Mouse (Mus musculus): ENCODE measurements at regions not wholly inside any gene's neighbourhood (a gene's known extent, or its start where the extent isn't known, plus 50 kb on each side); places are given as distances from the start of the nearest gene placed in this dataset.

DNA sequence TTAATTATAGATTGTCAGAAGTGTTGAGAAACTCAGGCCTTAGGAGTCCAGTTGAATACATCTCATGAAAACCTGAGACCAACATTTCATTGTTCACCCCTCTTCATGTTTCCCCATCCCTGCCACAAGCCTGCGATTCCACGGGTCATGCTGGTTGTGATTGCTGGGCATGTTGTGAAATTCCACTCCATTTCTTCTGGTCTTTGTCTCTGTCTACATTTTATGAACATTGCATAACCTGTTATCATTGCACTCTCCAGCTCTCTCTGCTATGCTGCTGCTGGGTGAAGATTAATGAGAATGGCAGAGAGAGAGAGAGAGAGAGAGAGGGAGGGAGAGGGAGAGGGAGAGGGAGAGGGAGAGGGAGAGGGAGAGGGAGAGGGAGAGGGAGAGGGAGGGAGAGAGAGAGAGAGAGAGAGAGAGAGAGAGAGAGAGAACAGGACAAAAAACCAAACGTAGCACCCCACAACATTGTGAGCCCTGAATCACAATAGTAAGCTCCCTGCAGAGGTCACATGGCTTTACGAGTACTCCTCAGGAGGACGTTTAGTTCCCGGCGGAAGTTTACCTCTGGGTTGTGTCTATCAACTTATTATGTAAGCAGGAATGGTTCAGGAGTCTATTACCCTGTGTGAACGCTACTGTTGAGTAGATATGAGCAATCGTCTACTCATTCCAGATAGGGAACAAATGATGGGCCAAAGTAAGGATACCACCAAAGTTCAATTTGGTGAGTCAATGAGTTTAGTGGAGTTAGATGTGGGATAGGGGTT lies 183.5 kb upstream of the Map3k1 start:
- 86% methylated on average over 9 of the region's 9 CpGs for WGBS
- Histone ChIP-seq H3K27ac (replicated peaks) (no peak overlapping the region), H3K4me1 (peaks cover 26% of the 10 kb centered on the region), H3K36me3 (no peaks in the 10 kb centered on the region), H3K4me3 (no peak overlapping the region), H3K9me3 (replicated peaks) (no peaks in the 10 kb centered on the region), H3K27me3 (ENCODE audit: low read depth, poor library complexity, severe bottlenecking) (peaks cover 13% of the 10 kb centered on the region)
- DNase-seq (ENCODE audit: low spot score), result no peak

DNA sequence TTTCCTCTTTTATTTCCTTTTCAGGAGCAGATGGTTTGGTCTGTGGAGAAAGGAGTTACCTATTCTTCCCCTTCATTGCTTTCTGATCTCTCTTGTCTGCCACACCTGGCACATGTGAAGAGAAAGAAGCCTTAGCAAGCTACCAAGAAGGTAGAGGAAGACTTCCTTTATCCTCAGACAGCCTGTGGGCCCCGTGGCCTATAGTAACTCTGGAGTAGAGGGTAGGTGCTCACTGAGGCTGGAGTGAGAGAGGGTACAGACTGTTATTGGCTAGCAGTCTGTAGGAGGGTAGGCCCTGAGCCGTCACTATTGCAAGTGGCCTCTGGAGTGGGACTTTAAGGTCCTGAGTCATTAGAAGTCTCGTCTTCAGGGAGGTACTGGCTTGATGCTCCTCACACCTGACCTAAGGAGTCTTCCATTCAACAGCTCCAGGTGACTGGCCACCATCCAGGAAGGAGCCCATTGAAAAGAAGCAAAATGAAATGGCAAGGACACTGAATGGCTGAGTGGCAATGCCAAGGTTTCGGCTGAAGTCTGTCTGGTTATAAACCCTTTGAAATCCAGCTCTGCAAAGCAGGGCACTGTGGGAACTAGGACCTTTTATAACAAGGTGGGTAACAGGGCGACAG lies 186.2 kb upstream of the Map3k1 start:
- no peak overlapping the region for H3K27ac ChIP-seq (replicated peaks)
- H3K4me1 ChIP-seq, result peaks cover 28% of the 10 kb centered on the region
- H3K36me3 ChIP-seq, result no peaks in the 10 kb centered on the region
- H3K27me3 ChIP-seq (ENCODE audit: low read depth, poor library complexity, severe bottlenecking), result peaks cover 5% of the 10 kb centered on the region
- H3K9me3 ChIP-seq (replicated peaks), result no peaks in the 10 kb centered on the region
- 84% methylated on average over 5 of the region's 5 CpGs for WGBS
- H3K4me3 ChIP-seq, result no peak overlapping the region
- DNase-seq (ENCODE audit: low spot score), result no peak

- Histone ChIP-seq H3K27me3 (ENCODE audit: low read depth, poor library complexity, severe bottlenecking) (peaks cover 5% of the 10 kb centered on the region), H3K9me3 (replicated peaks) (no peaks in the 10 kb centered on the region), H3K27ac (replicated peaks) (0 out of 2 replicates have a peak overlapping the region, but pooled peaks have one; percentile 28), H3K4me1 (peaks cover 30% of the 10 kb centered on the region), H3K36me3 (no peaks in the 10 kb centered on the region), H3K4me3 (no peak overlapping the region)
- DNase-seq (ENCODE audit: low spot score), result no peak
- WGBS, result 86% methylated on average over 6 of the region's 6 CpGs
Measured at GRCm38 (mm10) chr13:111995716-111996115, 186.9 kb upstream of the Map3k1 start.

- Histone ChIP-seq H3K9me3 (replicated peaks) (no peaks in the 10 kb centered on the region), H3K4me1 (peaks cover 33% of the 10 kb centered on the region), H3K36me3 (no peaks in the 10 kb centered on the region), H3K4me3 (no peak overlapping the region), H3K27me3 (ENCODE audit: low read depth, poor library complexity, severe bottlenecking) (peaks cover 5% of the 10 kb centered on the region), H3K27ac (replicated peaks) (no peak overlapping the region)
- WGBS, result 75% methylated on average over 11 of the region's 11 CpGs
- DNase-seq (ENCODE audit: low spot score), result no peak
Measured at GRCm38 (mm10) chr13:111996910-111997309, 188.1 kb upstream of the Map3k1 start.

GRCm38 (mm10) chr13:111997980-111998945 lies 189.5 kb upstream of the Map3k1 start:
- peaks cover 5% of the 10 kb centered on the region for H3K27me3 ChIP-seq (ENCODE audit: low read depth, poor library complexity, severe bottlenecking)
- no peaks in the 10 kb centered on the region for H3K36me3 ChIP-seq
- peaks cover 42% of the 10 kb centered on the region for H3K4me1 ChIP-seq
- DNase-seq (ENCODE audit: low spot score), result no peak
- no peaks in the 10 kb centered on the region for H3K9me3 ChIP-seq (replicated peaks)
- no peak overlapping the region for H3K4me3 ChIP-seq
- WGBS, result 80% methylated on average over 11 of the region's 11 CpGs
- no peak overlapping the region; the same call in 1 of the 2 replicates for H3K27ac ChIP-seq (replicated peaks)

- H3K9me3 ChIP-seq (replicated peaks), result no peaks in the 10 kb centered on the region
- H3K27ac ChIP-seq (replicated peaks), result no peak overlapping the region
- no peak overlapping the region for H3K4me3 ChIP-seq
- WGBS, result 84% methylated on average over 6 of the region's 6 CpGs
- peaks cover 5% of the 10 kb centered on the region for H3K27me3 ChIP-seq (ENCODE audit: low read depth, poor library complexity, severe bottlenecking)
- peaks cover 42% of the 10 kb centered on the region for H3K4me1 ChIP-seq
- no peak for DNase-seq (ENCODE audit: low spot score)
- no peaks in the 10 kb centered on the region for H3K36me3 ChIP-seq
Measured at GRCm38 (mm10) chr13:111999647-112000292, 191.0 kb upstream of the Map3k1 start.

- 57% methylated on average over 6 of the region's 6 CpGs for WGBS
- Histone ChIP-seq H3K4me1 (peaks cover 42% of the 10 kb centered on the region), H3K9me3 (replicated peaks) (no peaks in the 10 kb centered on the region), H3K27me3 (ENCODE audit: low read depth, poor library complexity, severe bottlenecking) (peaks cover 5% of the 10 kb centered on the region), H3K27ac (replicated peaks) (0 out of 2 replicates have a peak overlapping the region, but pooled peaks have one; percentile 58), H3K36me3 (no peaks in the 10 kb centered on the region), H3K4me3 (no peak overlapping the region)
- no peak for DNase-seq (ENCODE audit: low spot score)
Measured at GRCm38 (mm10) chr13:112000293-112000665, 191.5 kb upstream of the Map3k1 start.

- no peaks in the 10 kb centered on the region for H3K9me3 ChIP-seq (replicated peaks)
- no peak overlapping the region for H3K4me3 ChIP-seq
- 75% methylated on average over 5 of the region's 5 CpGs for WGBS
- H3K27me3 ChIP-seq (ENCODE audit: low read depth, poor library complexity, severe bottlenecking), result peaks cover 2% of the 10 kb centered on the region
- H3K36me3 ChIP-seq, result no peaks in the 10 kb centered on the region
- peak overlapping the region; percentile 58; the same call in 1 of the 2 replicates for H3K27ac ChIP-seq (replicated peaks)
- DNase-seq (ENCODE audit: low spot score), result no peak
- peaks cover 42% of the 10 kb centered on the region for H3K4me1 ChIP-seq
Measured at GRCm38 (mm10) chr13:112000696-112001095, 191.9 kb upstream of the Map3k1 start.

DNA sequence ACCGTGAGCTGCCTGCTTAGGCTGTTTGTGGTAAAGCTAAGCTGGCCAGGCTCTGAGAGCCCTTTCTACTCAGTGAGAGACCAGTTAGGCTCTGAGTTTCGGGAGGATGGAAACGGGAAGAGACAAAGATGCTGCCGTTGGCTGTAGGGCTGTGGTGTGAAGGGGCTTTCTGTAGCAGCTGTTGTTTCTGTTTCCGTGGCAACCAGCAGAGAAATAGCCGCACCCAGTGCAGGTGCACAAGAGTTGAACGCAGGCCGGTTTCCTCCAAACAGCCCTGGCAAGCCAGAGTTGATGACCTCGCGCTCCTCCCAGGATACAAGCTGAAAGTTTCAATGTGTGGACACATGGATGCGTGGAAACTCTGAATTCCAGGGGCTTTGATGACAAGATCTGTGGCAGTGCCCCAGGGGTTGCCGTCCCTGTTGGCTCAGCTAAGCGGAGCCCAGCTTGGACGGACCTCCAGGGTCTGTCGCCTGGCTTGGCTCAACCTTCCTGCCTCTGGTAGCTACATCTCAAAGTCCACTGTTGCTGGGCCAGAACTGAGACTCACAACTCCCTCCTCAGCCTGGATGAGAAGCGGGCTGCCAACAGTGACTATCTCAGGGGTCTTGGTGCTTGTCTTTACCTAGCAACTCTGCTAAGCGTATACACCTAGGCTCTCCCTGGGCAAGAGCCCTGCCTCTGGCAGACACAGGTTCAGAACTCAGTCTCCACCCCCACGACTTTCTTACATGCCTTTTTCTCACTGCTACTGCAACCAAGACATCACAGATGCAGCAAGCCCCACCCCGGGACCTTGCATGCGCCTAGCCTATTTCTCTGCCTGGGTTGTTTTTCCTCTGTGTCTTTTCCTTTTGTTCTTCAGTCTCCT lies 192.6 kb upstream of the Map3k1 start:
- H3K27ac ChIP-seq (replicated peaks), result peak overlapping the region; percentile 58
- no peaks in the 10 kb centered on the region for H3K9me3 ChIP-seq (replicated peaks)
- H3K4me1 ChIP-seq, result peaks cover 37% of the 10 kb centered on the region
- 58% methylated on average over 20 of the region's 20 CpGs for whole genome bisulfite sequencing
- no peak overlapping the region for H3K4me3 ChIP-seq
- no peaks in the 10 kb centered on the region for H3K27me3 ChIP-seq (ENCODE audit: low read depth, poor library complexity, severe bottlenecking)
- no peaks in the 10 kb centered on the region for H3K36me3 ChIP-seq
- peak; percentile 53 for DNase-seq (ENCODE audit: low spot score)

DNA sequence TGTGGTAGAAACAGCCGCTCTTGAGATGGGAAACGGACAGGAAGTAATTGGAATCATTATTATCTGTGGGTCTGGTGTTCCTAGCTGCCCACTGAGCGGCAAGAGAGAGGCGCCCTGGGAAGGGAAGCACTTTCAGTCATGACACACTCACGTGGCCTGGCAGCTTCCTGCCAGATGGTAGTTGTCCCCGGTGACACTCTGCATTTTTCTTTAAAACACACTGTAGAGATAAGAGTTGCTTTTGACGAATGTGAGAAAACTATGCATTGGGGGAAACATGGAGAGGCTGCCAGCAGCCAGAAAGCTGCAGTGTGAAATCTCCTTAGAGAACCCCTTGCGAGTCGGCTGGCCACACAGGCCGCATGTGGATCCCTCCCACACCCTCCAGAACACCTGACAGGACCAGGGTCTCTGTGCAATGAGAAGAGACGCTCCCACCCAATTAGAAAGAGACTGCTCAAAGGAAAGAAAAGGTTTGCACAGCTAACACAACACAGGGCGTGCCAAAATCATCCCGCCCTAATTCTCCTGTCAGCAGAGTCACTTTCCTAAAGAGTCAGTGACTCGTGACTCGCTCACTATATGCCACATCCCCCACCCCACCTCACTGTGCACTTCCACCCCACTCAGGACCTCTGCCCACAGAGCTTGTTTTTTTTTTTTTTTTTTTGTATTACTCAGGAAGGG lies 194.0 kb upstream of the Map3k1 start:
- H3K9me3 ChIP-seq (replicated peaks), result no peaks in the 10 kb centered on the region
- no peak overlapping the region for H3K4me3 ChIP-seq
- H3K4me1 ChIP-seq, result peaks cover 29% of the 10 kb centered on the region
- H3K27me3 ChIP-seq (ENCODE audit: low read depth, poor library complexity, severe bottlenecking), result no peaks in the 10 kb centered on the region
- DNase-seq (ENCODE audit: low spot score), result no peak
- H3K36me3 ChIP-seq, result no peaks in the 10 kb centered on the region
- 77% methylated on average over 15 of the region's 15 CpGs for WGBS
- H3K27ac ChIP-seq (replicated peaks), result no peak overlapping the region

DNA sequence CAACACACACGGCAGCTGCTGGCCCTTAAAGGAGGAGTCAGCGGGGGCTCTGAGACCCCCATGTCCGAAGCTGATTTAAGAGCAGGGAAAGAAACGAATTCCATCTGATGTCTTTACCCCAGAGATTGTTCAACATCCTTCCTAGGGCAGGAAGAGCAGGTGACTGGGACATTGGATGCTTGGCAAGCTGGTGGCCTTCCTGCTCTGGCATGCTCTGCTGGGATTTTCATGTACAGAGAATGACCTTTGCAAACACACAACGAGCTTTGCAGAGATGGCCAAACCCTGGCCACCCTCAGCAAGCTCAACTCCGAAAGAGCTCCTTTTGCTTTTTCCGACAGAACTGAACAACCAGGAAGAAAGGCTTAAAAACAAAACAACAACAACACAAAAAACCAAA lies 194.7 kb upstream of the Map3k1 start:
- DNase-seq (ENCODE audit: low spot score), result no peak
- Histone ChIP-seq H3K4me3 (no peak overlapping the region), H3K27me3 (ENCODE audit: low read depth, poor library complexity, severe bottlenecking) (no peaks in the 10 kb centered on the region), H3K36me3 (no peaks in the 10 kb centered on the region), H3K27ac (replicated peaks) (no peak overlapping the region), H3K4me1 (peaks cover 29% of the 10 kb centered on the region), H3K9me3 (replicated peaks) (no peaks in the 10 kb centered on the region)
- WGBS, result 85% methylated on average over 7 of the region's 7 CpGs

Measured in midbrain, embryonic 10.5 days (tissue).